Mouse (Mus musculus) ES-Bruce4 (cell line): ENCODE measurements around the gene Gm21693. TPM values are rescaled to one million over a fixed set of nuclear protein-coding genes. Genes with fewer than 3 reads are reported as not detected.
"Not testable (repeated sequence)": the region's sequence is repeated elsewhere in the genome, so short reads cannot be mapped to it uniquely, and the experiment has no call there.

Experiments used
- H3K27ac ChIP-seq: 2 replicates; pipeline ENCODE4 v1.5.1; 2012; ENCODE audit warnings: low read length, inconsistent platforms; ENCODE audit not compliant: insufficient read depth
- H3K27me3 ChIP-seq: 2 replicates; pipeline ENCODE4 v1.6.1; 2012; ENCODE audit warnings: mild to moderate bottlenecking, low read length, inconsistent platforms; ENCODE audit not compliant: control insufficient read depth, poor library complexity, insufficient read depth, severe bottlenecking
- H3K36me3 ChIP-seq: 2 replicates; pipeline ENCODE4 v1.6.1; 2012; ENCODE audit warnings: inconsistent platforms, mild to moderate bottlenecking, low read length, moderate library complexity; ENCODE audit not compliant: control insufficient read depth, poor library complexity, insufficient read depth, severe bottlenecking
- H3K4me1 ChIP-seq: one replicate; pipeline ENCODE4 v1.8.1; 2011; ENCODE audit warnings: low read length; ENCODE audit not compliant: control insufficient read depth, insufficient read depth
- H3K4me3 ChIP-seq: 2 replicates; pipeline ENCODE4 v1.5.1; 2011; ENCODE audit warnings: low read depth, mild to moderate bottlenecking, low read length
- H3K9ac ChIP-seq: 2 replicates; pipeline ENCODE4 v1.6.1; 2012; ENCODE audit warnings: low read depth, mild to moderate bottlenecking, inconsistent platforms; ENCODE audit not compliant: poor library complexity, severe bottlenecking
- H3K9me3 ChIP-seq: replicated peaks from 2 replicates; pipeline ENCODE4 v1.6.1; 2012; ENCODE audit warnings: mild to moderate bottlenecking, low read length, inconsistent platforms; ENCODE audit not compliant: control insufficient read depth, poor library complexity, insufficient read depth, severe bottlenecking
- polyA plus RNA-seq: library from polyadenylated mRNA; stranded (reverse); fragments of >200 nt; gene quantifications from 2 replicates; pipeline ENCODE4 v1.2.4, GENCODE M21; 2011; ENCODE audit warnings: low read depth; ENCODE audit not compliant: missing spikeins, insufficient read depth, insufficient read length

Gm21693 gene
- polyA plus RNA-seq: not detected in 2 replicates

DNA sequence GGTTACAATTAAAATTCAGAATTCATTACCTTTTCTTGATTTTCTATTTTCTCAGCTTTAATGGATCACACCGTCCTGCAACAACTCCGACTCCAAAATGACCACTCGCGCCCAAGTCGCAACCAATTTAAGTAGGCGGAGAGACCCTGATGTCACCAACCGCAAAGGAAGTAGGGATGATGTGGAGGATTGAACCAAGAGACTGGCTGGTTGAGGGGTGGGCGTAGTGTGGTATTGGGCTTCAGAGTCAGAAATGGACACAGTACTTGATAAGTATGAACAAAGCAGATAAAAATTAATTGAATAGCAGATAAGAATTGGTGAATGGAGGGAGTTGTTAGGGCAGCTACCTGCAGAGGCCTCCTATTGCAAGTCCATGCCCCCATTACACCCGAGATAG is at the start of gene Gm21693:
Gm21693 (minus strand) TSS at position 101 of the 400 bp plus-strand sequence.
- not testable (repeated sequence) for H3K27me3 ChIP-seq, H3K9ac ChIP-seq, H3K4me3 ChIP-seq

DNA sequence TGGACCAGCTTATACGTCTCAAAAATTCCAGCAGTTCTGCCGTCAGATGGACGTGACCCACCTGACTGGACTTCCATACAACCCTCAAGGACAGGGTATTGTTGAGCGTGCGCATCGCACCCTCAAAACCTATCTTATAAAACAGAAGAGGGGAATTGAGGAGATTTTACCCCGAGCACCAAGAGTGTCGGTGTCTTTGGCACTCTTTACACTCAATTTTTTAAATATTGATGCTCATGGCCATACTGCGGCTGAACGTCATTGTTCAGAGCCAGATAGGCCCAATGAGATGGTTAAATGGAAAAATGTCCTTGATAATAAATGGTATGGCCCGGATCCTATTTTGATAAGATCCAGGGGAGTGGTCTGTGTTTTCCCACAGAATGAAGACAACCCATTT is 4.5 kb downstream of the Gm21693 start:
- not testable (repeated sequence) for H3K27me3 ChIP-seq, H3K9ac ChIP-seq, H3K9me3 ChIP-seq, H3K4me1 ChIP-seq, H3K36me3 ChIP-seq, H3K4me3 ChIP-seq, H3K27ac ChIP-seq

More for the DNA sequence above, at the start of gene Gm21693:
- not testable (repeated sequence) for H3K36me3 ChIP-seq, H3K9me3 ChIP-seq, H3K4me1 ChIP-seq, H3K27ac ChIP-seq

GRCm38 (mm10) chrY:3306349-3306748 is 38.8 kb downstream of the Gm21693 start, which contains the start of gene Gm21677:
Gene Gm21677 (minus strand): TSS chrY:3306449.
- not testable (repeated sequence) for H3K9ac ChIP-seq, H3K4me1 ChIP-seq, H3K4me3 ChIP-seq, H3K9me3 ChIP-seq, H3K36me3 ChIP-seq, H3K27ac ChIP-seq, H3K27me3 ChIP-seq

Other genes starting within 250 kb of the Gm21693 start
- not detected in 2 replicates for gene Gm21677, start 38.9 kb downstream of the Gm21693 start, polyA plus RNA-seq
- not detected in 2 replicates for gene Gm21704, start 64.8 kb upstream of the Gm21693 start, polyA plus RNA-seq
- not detected in 2 replicates for gene Gm21708, start 64.8 kb upstream of the Gm21693 start, polyA plus RNA-seq